Mouse (Mus musculus) intestine, embryonic 14.5 days (tissue): ENCODE measurements around the gene Stoml2. TPM values are rescaled to one million over a fixed set of nuclear protein-coding genes. Genes with fewer than 3 reads are reported as not detected.

Experiments used
- ATAC-seq: fragments of 200-750 bp; cut with Nextera tagmentation; replicated peaks from 2 replicates; pipeline ENCODE4 v1.8.0; 2017; ENCODE audit warnings: low read depth, moderate number of reproducible peaks, moderate TSS enrichment, moderate library complexity; ENCODE audit not compliant: low FRiP score, low TSS enrichment
- DNase-seq: peaks from one replicate; pipeline ENCODE4 v3.0.0-alpha.2; 2018; ENCODE audit warnings: low spot score
- H3K27ac ChIP-seq: fragments of 300-500 bp; sonication (generic); 2 replicates; pipeline ENCODE4 v1.5.1; 2014; ENCODE audit warnings: low read depth, mild to moderate bottlenecking, control low read depth
- H3K27me3 ChIP-seq: fragments of 300-500 bp; sonication (generic); replicated peaks from 2 replicates; pipeline ENCODE4 v1.6.1; 2014; ENCODE audit warnings: low read length, control low read depth; ENCODE audit not compliant: control insufficient read depth, insufficient read depth
- H3K36me3 ChIP-seq: fragments of 300-500 bp; sonication (generic); 2 replicates; pipeline ENCODE4 v1.6.1; 2014; ENCODE audit warnings: low read length, control low read depth; ENCODE audit not compliant: control insufficient read depth, insufficient read depth
- H3K4me1 ChIP-seq: fragments of 300-500 bp; sonication (generic); replicated peaks from 2 replicates; pipeline ENCODE4 v1.6.1; 2014; ENCODE audit warnings: low read length, control low read depth, mixed read lengths; ENCODE audit not compliant: control insufficient read depth, insufficient read depth
- H3K4me2 ChIP-seq: fragments of 300-500 bp; sonication (generic); 2 replicates; pipeline ENCODE4 v1.6.1; 2014; ENCODE audit warnings: low read length
- H3K4me3 ChIP-seq: fragments of 300-500 bp; sonication (generic); 2 replicates; pipeline ENCODE4 v1.5.1; 2014; ENCODE audit warnings: low read depth, low read length, control low read depth, mixed read lengths
- H3K9ac ChIP-seq: fragments of 300-500 bp; sonication (generic); 2 replicates; pipeline ENCODE4 v1.6.1; 2014; ENCODE audit warnings: mild to moderate bottlenecking, low read length
- H3K9me3 ChIP-seq: fragments of 300-500 bp; sonication (generic); 2 replicates; pipeline ENCODE4 v1.6.1; 2016; ENCODE audit warnings: low read length, control low read depth; ENCODE audit not compliant: control insufficient read depth
- WGBS: fragments of 180-500 bp; shearing (Covaris S2); extraction: QIAGEN DNeasy Blood & Tissue Kit; methylation state at CpG from one replicate; pipeline ENCODE4 v1.1.7; 2014; 5-methylcytosine and 5-hydroxymethylcytosine counted together
- polyA plus RNA-seq: library from polyadenylated mRNA; unstranded; fragments of >200 nt; fragmentation: Nextera tagmentation; extraction: Ambion mirVana; gene quantifications from 2 replicates; pipeline ENCODE4 v1.2.1, GENCODE M21; 2014

Stoml2 gene
- polyA plus RNA-seq, 1 experiment from 2014 or later, result 332 TPM

- Histone ChIP-seq H3K4me3 (no peak overlapping the region), H3K4me2 (no peak overlapping the region), H3K27ac (no peak overlapping the region), H3K9ac (no peak overlapping the region), H3K4me1 (0 out of 2 replicates have a peak, but pooled peaks cover 3% of the 10 kb centered on the region), H3K9me3 (no peaks in the 10 kb centered on the region), H3K36me3 (no peaks in the 10 kb centered on the region), H3K27me3 (peaks cover 26% of the 10 kb centered on the region)
- ATAC-seq (no peak), DNase-seq (no peak)
- WGBS, result 94% methylated on average over 5 of the region's 5 CpGs
Observed at GRCm38 (mm10) chr4:43057654-43058053, 26.1 kb upstream of the Stoml2 start.

- ATAC-seq (no peak), DNase-seq (peak; percentile 60)
- Histone ChIP-seq H3K4me1 (no peaks in the 10 kb centered on the region), H3K9ac (no peak overlapping the region), H3K4me2 (no peak overlapping the region), H3K27me3 (no peaks in the 10 kb centered on the region), H3K36me3 (no peaks in the 10 kb centered on the region), H3K27ac (no peak overlapping the region), H3K9me3 (no peaks in the 10 kb centered on the region), H3K4me3 (no peak overlapping the region)
- 11% methylated on average over 4 of the region's 4 CpGs for WGBS
Observed at GRCm38 (mm10) chr4:43052627-43053026, 21.1 kb upstream of the Stoml2 start.

- 7% methylated on average over 5 of the region's 5 CpGs for WGBS
- peak; percentile 68 for DNase-seq
- Histone ChIP-seq H3K4me2 (no peak overlapping the region; the same call in 1 of the 2 replicates), H3K36me3 (no peaks in the 10 kb centered on the region), H3K9ac (no peak overlapping the region), H3K4me1 (peaks cover 21% of the 10 kb centered on the region), H3K4me3 (no peak overlapping the region), H3K9me3 (no peaks in the 10 kb centered on the region), H3K27ac (no peak overlapping the region), H3K27me3 (no peaks in the 10 kb centered on the region)
- ATAC-seq, result no peak
Observed at GRCm38 (mm10) chr4:43047231-43047630, 15.7 kb upstream of the Stoml2 start.

GRCm38 (mm10) chr4:43046607-43047006 lies 15.1 kb upstream of the Stoml2 start:
- no peak overlapping the region for H3K27ac ChIP-seq
- ATAC-seq, result no peak

GRCm38 (mm10) chr4:43045659-43046302 lies 14.3 kb upstream of the Stoml2 start, which contains the start of gene Fam214b:
Gene Fam214b (minus strand): TSS chr4:43046220.
- Histone ChIP-seq H3K27ac (peak within 1 kb of the TSS; percentile 16; the same call in 1 of the 2 replicates), H3K9me3 (no peaks in the 10 kb centered on the region), H3K4me3 (peak within 1 kb of the TSS; percentile 51), H3K4me2 (peak within 1 kb of the TSS; percentile 68), H3K4me1 (peaks cover 21% of the 10 kb centered on the region), H3K27me3 (no peaks in the 10 kb centered on the region), H3K36me3 (no peaks in the 10 kb centered on the region), H3K9ac (peak within 1 kb of the TSS; percentile 35)
- 1% methylated on average over 33 of the region's 33 CpGs for WGBS
- ATAC-seq (peak; percentile 92), DNase-seq (peak; percentile 100)

More at GRCm38 (mm10) chr4:43046607-43047006, 15.1 kb upstream of the Stoml2 start:
- no peaks in the 10 kb centered on the region for H3K27me3 ChIP-seq
- WGBS, result 55% methylated on average over 5 of the region's 5 CpGs
- H3K4me2 ChIP-seq, result no peak overlapping the region; the same call in 1 of the 2 replicates
- no peak for DNase-seq
- no peaks in the 10 kb centered on the region for H3K9me3 ChIP-seq
- no peak overlapping the region for H3K9ac ChIP-seq
- peaks cover 21% of the 10 kb centered on the region for H3K4me1 ChIP-seq
- no peak overlapping the region for H3K4me3 ChIP-seq
- no peaks in the 10 kb centered on the region for H3K36me3 ChIP-seq

GRCm38 (mm10) chr4:43045285-43045658 lies 13.8 kb upstream of the Stoml2 start:
- no peaks in the 10 kb centered on the region for H3K9me3 ChIP-seq
- peak overlapping the region; percentile 51 for H3K4me3 ChIP-seq
- 6% methylated on average over 13 of the region's 13 CpGs for WGBS
- peak overlapping the region; percentile 16; the same call in 1 of the 2 replicates for H3K27ac ChIP-seq
- ATAC-seq, result peak; percentile 16
- H3K4me2 ChIP-seq, result peak overlapping the region; percentile 68
- H3K4me1 ChIP-seq, result peaks cover 21% of the 10 kb centered on the region
- no peak for DNase-seq
- H3K9ac ChIP-seq, result peak overlapping the region; percentile 35; the same call in 1 of the 2 replicates
- no peaks in the 10 kb centered on the region for H3K27me3 ChIP-seq
- H3K36me3 ChIP-seq, result no peaks in the 10 kb centered on the region

GRCm38 (mm10) chr4:43044673-43045072 lies 13.2 kb upstream of the Stoml2 start:
- peaks cover 21% of the 10 kb centered on the region for H3K4me1 ChIP-seq
- ATAC-seq, result no peak
- no peaks in the 10 kb centered on the region for H3K9me3 ChIP-seq
- peak overlapping the region; percentile 51; the same call in 1 of the 2 replicates for H3K4me3 ChIP-seq
- no peaks in the 10 kb centered on the region for H3K36me3 ChIP-seq
- DNase-seq, result no peak
- peak overlapping the region; percentile 68 for H3K4me2 ChIP-seq
- 20% methylated on average over 4 of the region's 4 CpGs for WGBS
- no peaks in the 10 kb centered on the region for H3K27me3 ChIP-seq
- H3K9ac ChIP-seq, result no peak overlapping the region
- peak overlapping the region; percentile 43 for H3K27ac ChIP-seq

GRCm38 (mm10) chr4:43043644-43044357 lies 12.3 kb upstream of the Stoml2 start:
- no peaks in the 10 kb centered on the region for H3K36me3 ChIP-seq
- H3K9me3 ChIP-seq, result no peaks in the 10 kb centered on the region
- no peaks in the 10 kb centered on the region for H3K27me3 ChIP-seq
- WGBS, result 18% methylated on average over 7 of the region's 7 CpGs
- peak; percentile 16; the same call in 1 of the 2 replicates for ATAC-seq
- H3K4me2 ChIP-seq, result peak overlapping the region; percentile 68
- H3K4me3 ChIP-seq, result no peak overlapping the region
- peak overlapping the region; percentile 43 for H3K27ac ChIP-seq
- H3K9ac ChIP-seq, result 0 out of 2 replicates have a peak overlapping the region, but pooled peaks have one; percentile 13
- peaks cover 27% of the 10 kb centered on the region for H3K4me1 ChIP-seq
- DNase-seq, result peak; percentile 62
